8 mouse cellular contexts compared by ENCODE assay signal in genomic region chr9:70848135-70848770, GRCm38 (mm10).
DNase-seq lines count a peak whose midpoint lies in the region; ATAC-seq lines count a peak whose summit lies in the region.

No protein-coding gene starts in this region.

- 0 out of 2 replicates have a peak, but pooled peaks have one; percentile 33 for ATAC-seq in forebrain, embryonic 13.5 days

- no peak overlapping the region for H3K9ac ChIP-seq in forebrain, embryonic 13.5 days

- H3K36me3 ChIP-seq in forebrain, embryonic 13.5 days (ENCODE audit: poor library complexity, severe bottlenecking) = no peaks in the 10 kb centered on the region
- H3K36me3 ChIP-seq in forebrain, embryonic 10.5 days (replicated peaks) = no peaks in the 10 kb centered on the region

- 53% methylated on average over 10 of the region's 10 CpGs for WGBS in forebrain, embryonic 13.5 days
- WGBS in forebrain, embryonic 10.5 days = 62% methylated on average over 10 of the region's 10 CpGs

- H3K4me2 ChIP-seq in forebrain, embryonic 13.5 days = no peak overlapping the region

- H3K4me3 ChIP-seq in forebrain, embryonic 13.5 days = no peak overlapping the region
- no peak overlapping the region for H3K4me3 ChIP-seq in forebrain, embryonic 10.5 days

- H3K9me3 ChIP-seq in forebrain, embryonic 13.5 days (replicated peaks) = no peaks in the 10 kb centered on the region
- H3K9me3 ChIP-seq in forebrain, embryonic 10.5 days = no peaks in the 10 kb centered on the region

- H3K4me1 ChIP-seq in forebrain, embryonic 13.5 days = peaks cover 15% of the 10 kb centered on the region
- peaks cover 18% of the 10 kb centered on the region for H3K4me1 ChIP-seq in forebrain, embryonic 10.5 days

- no peaks in the 10 kb centered on the region for H3K27me3 ChIP-seq in forebrain, embryonic 13.5 days
- H3K27me3 ChIP-seq in forebrain, embryonic 10.5 days (ENCODE audit: poor library complexity, severe bottlenecking) = no peaks in the 10 kb centered on the region

- no peak overlapping the region for H3K27ac ChIP-seq in forebrain, embryonic 13.5 days
- no peak overlapping the region for H3K27ac ChIP-seq in forebrain, embryonic 10.5 days

- DNase-seq in forebrain, embryonic 10.5 days (ENCODE audit: extremely low spot score, low spot score) = no peak
- peak; percentile 36 for DNase-seq in urinary bladder, postnatal 14 days (ENCODE audit: low spot score)
- no peak for DNase-seq in urinary bladder, adult 18-20 months (ENCODE audit: low spot score in 2 of 2)
- DNase-seq in layer of hippocampus, adult 9-11 months = peak; percentile 64
- peak; percentile 48 for DNase-seq in lung, postnatal 10 days
- no peak for DNase-seq in adrenal gland, postnatal 4 days (ENCODE audit: low spot score in 2 of 2)
- no peak for DNase-seq in urinary bladder, postnatal 25 days (ENCODE audit: low spot score)

Comparison
In these comparisons a context has a peak if more than half of its experiments do, and no peak if none do; other contexts are left out.
1. DNase-seq: peak in urinary bladder, postnatal 14 days (single experiment), layer of hippocampus, adult 9-11 months (single experiment) and lung, postnatal 10 days (single experiment); none in forebrain, embryonic 10.5 days (single experiment), urinary bladder, adult 18-20 months (0 of 2), adrenal gland, postnatal 4 days (0 of 2) and urinary bladder, postnatal 25 days (single experiment).